Mouse (Mus musculus): Measurements from ENCODE around the gene Gm340.

DNA sequence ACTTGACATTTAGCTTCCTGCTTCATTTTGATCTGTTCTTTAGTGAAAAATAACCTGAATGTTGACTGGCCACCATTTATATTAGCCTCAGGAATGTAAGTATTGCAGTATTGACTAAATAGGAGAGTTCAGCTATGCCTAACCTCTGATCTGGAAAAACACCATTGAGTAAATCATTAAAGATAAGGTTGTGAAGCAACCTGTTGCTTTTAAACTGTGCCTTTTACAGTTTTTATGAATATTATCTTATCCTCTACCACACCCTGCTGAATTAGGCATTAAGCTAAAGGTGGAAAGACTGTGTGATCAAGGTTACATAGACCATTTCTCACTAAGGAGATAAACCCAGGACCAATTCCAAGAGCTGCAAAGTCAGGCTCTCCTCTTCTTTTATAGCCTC lies 4.6 kb upstream of the Gm340 start:
- TF ChIP-seq CTCF (IDR thresholded peaks at IDR 0.05; ENCODE audit: control insufficient read depth, insufficient read depth, insufficient replicate concordance, low read depth, low read length) (no peak), POLR2A (IDR thresholded peaks at IDR 0.05; ENCODE audit: control insufficient read depth, low read depth, low read length) (no peak)

All from testis, adult 2 months (tissue).